Mouse (Mus musculus) liver, embryonic 11.5 days (tissue): ENCODE results near the gene Ctsa. TPM values are rescaled to one million over a fixed set of nuclear protein-coding genes. Genes with fewer than 3 reads are reported as not detected.

ENCODE experiments used
- ATAC-seq: fragments of 200-750 bp; cut with Nextera tagmentation; replicated peaks from 2 replicates; pipeline ENCODE4 v1.8.0; 2017; ENCODE audit warnings: moderate number of reproducible peaks, mild to moderate bottlenecking, moderate TSS enrichment, moderate library complexity; ENCODE audit not compliant: low FRiP score
- DNase-seq: peaks from one replicate; pipeline ENCODE4 v3.0.0-alpha.2; 2017; ENCODE audit warnings: low spot score
- H3K27ac ChIP-seq: fragments of 300-500 bp; sonication (generic); 2 replicates; pipeline ENCODE4 v1.5.1; 2014; ENCODE audit warnings: mild to moderate bottlenecking, low read depth, low read length, control low read depth
- H3K27me3 ChIP-seq: fragments of 300-500 bp; sonication (generic); replicated peaks from 2 replicates; pipeline ENCODE4 v1.6.1; 2014; ENCODE audit warnings: low read length, mixed read lengths; ENCODE audit not compliant: control insufficient read depth, insufficient read depth
- H3K36me3 ChIP-seq: fragments of 300-500 bp; sonication (generic); 2 replicates; pipeline ENCODE4 v1.6.1; 2014; ENCODE audit warnings: mild to moderate bottlenecking, low read length, moderate library complexity, mixed read lengths; ENCODE audit not compliant: control insufficient read depth, insufficient read depth
- H3K4me1 ChIP-seq: fragments of 300-500 bp; sonication (generic); replicated peaks from 2 replicates; pipeline ENCODE4 v1.6.1; 2014; ENCODE audit warnings: low read length, mixed read lengths; ENCODE audit not compliant: control insufficient read depth, insufficient read depth
- H3K4me2 ChIP-seq: fragments of 300-500 bp; sonication (generic); 2 replicates; pipeline ENCODE4 v1.6.1; 2014; ENCODE audit warnings: mild to moderate bottlenecking, control low read depth, moderate library complexity
- H3K4me3 ChIP-seq: fragments of 300-500 bp; sonication (generic); 2 replicates; pipeline ENCODE4 v1.5.1; 2014; ENCODE audit warnings: low read depth, low read length, control low read depth
- H3K9ac ChIP-seq: fragments of 300-500 bp; sonication (generic); 2 replicates; pipeline ENCODE4 v1.6.1; 2014; ENCODE audit warnings: low read depth, low read length, control low read depth
- H3K9me3 ChIP-seq: fragments of 300-500 bp; sonication (generic); 2 replicates; pipeline ENCODE4 v1.6.1; 2016; ENCODE audit warnings: low read length, inconsistent platforms, mixed read lengths; ENCODE audit not compliant: control insufficient read depth
- WGBS: fragments of 180-500 bp; shearing (Covaris S2); extraction: QIAGEN DNeasy Blood & Tissue Kit; methylation state at CpG from one replicate; pipeline ENCODE4 v1.1.7; 2014; 5-methylcytosine and 5-hydroxymethylcytosine counted together
- polyA plus RNA-seq: library from polyadenylated mRNA; unstranded; fragments of >200 nt; fragmentation: Nextera tagmentation; extraction: Ambion mirVana; gene quantifications from 2 replicates; pipeline ENCODE4 v1.2.1, GENCODE M21; 2014

Gene Ctsa
- polyA plus RNA-seq, 1 experiment from 2014 or later = 103 TPM

DNA sequence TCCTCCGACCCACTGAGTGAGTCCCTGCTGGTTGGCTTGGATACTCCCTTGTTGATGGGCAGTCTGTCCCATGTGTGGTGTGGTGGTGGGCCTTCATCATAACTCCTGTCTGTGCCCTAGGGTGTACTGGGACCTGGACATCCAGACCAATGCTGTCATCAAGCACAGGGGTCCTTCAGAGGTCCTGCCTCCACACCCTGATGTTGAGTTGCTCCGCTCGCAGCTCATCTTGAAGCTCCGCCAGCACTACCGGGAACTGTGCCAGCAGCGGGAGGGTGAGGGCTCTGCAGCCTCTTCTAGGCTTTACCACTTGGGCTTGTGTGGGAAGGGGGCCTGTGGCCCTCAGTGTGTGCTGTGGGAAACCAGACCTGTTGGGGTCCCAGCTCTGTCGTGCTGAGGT, 53.1 kb downstream of the Ctsa start:
- Histone ChIP-seq H3K4me3 (no peak overlapping the region), H3K9ac (no peak overlapping the region), H3K27me3 (no peaks in the 10 kb centered on the region), H3K9me3 (no peaks in the 10 kb centered on the region), H3K4me2 (no peak overlapping the region), H3K27ac (no peak overlapping the region), H3K4me1 (peaks cover 4% of the 10 kb centered on the region), H3K36me3 (peaks cover 49% of the 10 kb centered on the region)
- 92% methylated on average over 7 of the region's 7 CpGs for WGBS
- DNase-seq (no peak), ATAC-seq (no peak)

- ATAC-seq (no peak), DNase-seq (no peak)
- Histone ChIP-seq H3K36me3 (peaks cover 57% of the 10 kb centered on the region), H3K27ac (no peak overlapping the region), H3K4me3 (no peak overlapping the region), H3K9ac (no peak overlapping the region), H3K9me3 (no peaks in the 10 kb centered on the region), H3K4me2 (no peak overlapping the region), H3K4me1 (no peaks in the 10 kb centered on the region; the same call in 1 of the 2 replicates), H3K27me3 (no peaks in the 10 kb centered on the region)
- WGBS = 92% methylated on average over 10 of the region's 10 CpGs
Observed at GRCm38 (mm10) chr2:164886617-164887016, 53.9 kb downstream of the Ctsa start.

- Histone ChIP-seq H3K4me2 (no peak overlapping the region), H3K4me1 (no peaks in the 10 kb centered on the region; the same call in 1 of the 2 replicates), H3K36me3 (peaks cover 72% of the 10 kb centered on the region), H3K27me3 (no peaks in the 10 kb centered on the region), H3K4me3 (no peak overlapping the region), H3K9me3 (no peaks in the 10 kb centered on the region), H3K27ac (no peak overlapping the region), H3K9ac (no peak overlapping the region)
- 82% methylated on average over 12 of the region's 12 CpGs for WGBS
- ATAC-seq (no peak), DNase-seq (no peak)
Observed at GRCm38 (mm10) chr2:164888996-164889395, 56.3 kb downstream of the Ctsa start.

DNA sequence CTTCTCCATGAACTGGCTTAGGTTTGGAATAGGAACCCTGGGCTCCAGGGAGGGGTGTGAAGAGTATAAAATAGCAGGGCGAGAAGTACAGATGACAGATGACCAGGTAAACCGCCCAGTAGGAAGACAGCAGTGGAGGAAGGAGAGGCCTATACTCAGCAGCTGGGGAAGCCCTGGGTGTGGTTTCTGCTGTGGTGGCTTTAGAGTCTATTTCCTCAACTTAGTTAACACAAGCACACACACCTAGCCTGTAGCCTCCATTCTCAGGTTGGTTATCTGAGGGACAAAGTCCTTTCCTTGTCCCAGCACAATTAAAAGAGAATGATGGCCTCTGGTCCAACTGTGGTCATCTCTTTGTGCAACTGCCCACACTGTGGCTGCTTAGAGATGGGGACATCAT, 57.3 kb downstream of the Ctsa start:
- no peaks in the 10 kb centered on the region; the same call in 1 of the 2 replicates for H3K4me1 ChIP-seq
- ATAC-seq = no peak
- 89% methylated on average over 2 of the region's 2 CpGs for WGBS

More for the DNA sequence above, 57.3 kb downstream of the Ctsa start:
- H3K9ac ChIP-seq = no peak overlapping the region
- no peak overlapping the region for H3K27ac ChIP-seq
- H3K4me3 ChIP-seq = no peak overlapping the region
- H3K36me3 ChIP-seq = peaks cover 78% of the 10 kb centered on the region
- DNase-seq = no peak
- H3K9me3 ChIP-seq = no peaks in the 10 kb centered on the region
- H3K4me2 ChIP-seq = no peak overlapping the region
- no peaks in the 10 kb centered on the region for H3K27me3 ChIP-seq

Other genes starting within 250 kb of the Ctsa start
- gene Wfdc6a, start 247.4 kb upstream of the Ctsa start, polyA plus RNA-seq = not detected in 2 replicates
- not detected in 2 replicates for gene Eppin, start 239.3 kb upstream of the Ctsa start, polyA plus RNA-seq
- not detected in 2 replicates for gene Wfdc6b, start 219.4 kb upstream of the Ctsa start, polyA plus RNA-seq
- gene Wfdc8, start 219.2 kb upstream of the Ctsa start, polyA plus RNA-seq = not detected in 2 replicates
- gene Wfdc16, start 194.1 kb upstream of the Ctsa start, polyA plus RNA-seq = not detected in 2 replicates
- not detected in 2 replicates for gene Wfdc10, start 176.8 kb upstream of the Ctsa start, polyA plus RNA-seq
- not detected in 2 replicates for gene Wfdc9, start 176.3 kb upstream of the Ctsa start, polyA plus RNA-seq
- gene Wfdc11, start 158.8 kb upstream of the Ctsa start, polyA plus RNA-seq = not detected in 2 replicates
- gene Wfdc13, start 147.8 kb upstream of the Ctsa start, polyA plus RNA-seq = not detected in 2 replicates
- gene Spint4, start 134.4 kb upstream of the Ctsa start, polyA plus RNA-seq = not detected in 2 replicates
- not detected in 2 replicates for gene Spint5, start 117.6 kb upstream of the Ctsa start, polyA plus RNA-seq
- gene Wfdc3, start 86.9 kb upstream of the Ctsa start, polyA plus RNA-seq = 0.18 and 0.38 TPM in 2 replicates
- 50.3 and 50.5 TPM in 2 replicates for gene Dnttip1, start 86.9 kb upstream of the Ctsa start, polyA plus RNA-seq
- 482 and 522 TPM in 2 replicates for gene Ube2c, start 63.0 kb upstream of the Ctsa start, polyA plus RNA-seq
- 0.47 and 1.1 TPM in 2 replicates for gene Tnnc2, start 52.9 kb upstream of the Ctsa start, polyA plus RNA-seq
- gene Snx21, start 47.0 kb upstream of the Ctsa start, polyA plus RNA-seq = 8.3 and 8.4 TPM in 2 replicates
- gene Acot8, start 28.0 kb upstream of the Ctsa start, polyA plus RNA-seq = 23.2 and 23.6 TPM in 2 replicates
- gene Zswim3, start 27.8 kb upstream of the Ctsa start, polyA plus RNA-seq = 7.3 and 8.7 TPM in 2 replicates
- gene Zswim1, start 10.2 kb upstream of the Ctsa start, polyA plus RNA-seq = 13.7 and 15.6 TPM in 2 replicates
- not detected in 2 replicates for gene Spata25, start 4.3 kb upstream of the Ctsa start, polyA plus RNA-seq
- 3.9 and 4.9 TPM in 2 replicates for gene Neurl2, start 583 bp downstream of the Ctsa start, polyA plus RNA-seq
- gene Pltp, start 24.8 kb downstream of the Ctsa start, polyA plus RNA-seq = 9.9 and 10.7 TPM in 2 replicates
- gene Pcif1, start 46.4 kb downstream of the Ctsa start, polyA plus RNA-seq = 63.9 and 67.5 TPM in 2 replicates
- gene Zfp335, start 78.9 kb downstream of the Ctsa start, polyA plus RNA-seq = 15.0 TPM in 2 replicates
- gene Mmp9, start 107.9 kb downstream of the Ctsa start, polyA plus RNA-seq = 0.66 and 1.9 TPM in 2 replicates
- 0.55 and 0.70 TPM in 2 replicates for gene Slc12a5, start 127.9 kb downstream of the Ctsa start, polyA plus RNA-seq
- 45.0 and 45.9 TPM in 2 replicates for gene Ncoa5, start 202.0 kb downstream of the Ctsa start, polyA plus RNA-seq
- 5.5 and 7.7 TPM in 2 replicates for gene Cd40, start 222.8 kb downstream of the Ctsa start, polyA plus RNA-seq